11 mouse cellular contexts compared by ENCODE assay signal in the genomic region with DNA sequence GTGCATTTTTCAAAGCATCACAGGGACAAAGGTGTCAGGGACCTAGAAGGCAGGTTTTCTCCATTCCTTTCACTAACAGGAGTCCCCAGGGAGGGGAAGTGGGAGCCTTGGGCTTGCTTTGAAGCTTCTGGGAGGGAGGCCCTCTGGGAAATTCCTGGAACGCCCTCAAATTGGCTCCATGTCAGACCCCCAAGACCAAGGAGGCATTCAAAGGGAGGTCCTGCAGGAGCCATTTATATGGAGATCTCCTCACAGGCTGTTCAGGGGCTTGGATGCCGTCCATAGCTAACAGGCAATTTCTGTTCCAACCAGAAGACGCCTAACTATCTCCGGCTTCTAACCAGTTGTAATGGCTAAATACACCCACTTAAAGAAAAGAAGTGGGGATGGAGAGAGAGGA.
DNase-seq lines count a peak whose midpoint lies in the region; ATAC-seq and TF ChIP-seq lines count a peak whose summit lies in the region.
"Had no signal": no experiment of that assay in that cellular context is flagged by ENCODE, and none has a peak within 500 bp of the region (broad histone marks: within the 10 kb centered on the region; RNA-seq: fewer than 3 reads in every experiment).

No protein-coding gene starts in this region.

- no peaks in the 10 kb centered on the region for H3K27me3 ChIP-seq in lung, embryonic 16.5 days (ENCODE audit: control insufficient read depth, insufficient read depth, low read depth, low read length)
- no peaks in the 10 kb centered on the region for H3K27me3 ChIP-seq in lung, postnatal 0 days (replicated peaks; ENCODE audit: insufficient read depth, low read length)
- H3K27me3 ChIP-seq: Patski had no signal

- ATAC-seq in lung, embryonic 16.5 days (ENCODE audit: low read depth): peak; percentile 75
- no peak for ATAC-seq in lung, postnatal 0 days
- ATAC-seq: Patski had no signal

- H3K4me2 ChIP-seq in lung, embryonic 16.5 days (ENCODE audit: low read depth, low read length): no peak overlapping the region
- no peak overlapping the region for H3K4me2 ChIP-seq in lung, postnatal 0 days (replicated peaks; ENCODE audit: low read depth, low read length)
- H3K4me2 ChIP-seq: heart, embryonic 13.5 days had no signal

- TF ChIP-seq EP300 in lung, postnatal 0 days (IDR thresholded peaks at IDR 0.05): no peak

- no peak overlapping the region for H3K4me3 ChIP-seq in lung, embryonic 16.5 days (ENCODE audit: low read length)
- H3K4me3 ChIP-seq in lung, postnatal 0 days (ENCODE audit: low read depth, low read length): no peak overlapping the region
- H3K4me3 ChIP-seq: heart, embryonic 13.5 days had no signal

- WGBS in lung, embryonic 16.5 days: 24% methylated on average over 4 of the region's 4 CpGs
- WGBS in lung, postnatal 0 days: 38% methylated on average over 4 of the region's 4 CpGs

- no peak overlapping the region for H3K9ac ChIP-seq in lung, embryonic 16.5 days (ENCODE audit: low read length)
- H3K9ac ChIP-seq in lung, postnatal 0 days (replicated peaks; ENCODE audit: low read depth): no peak overlapping the region
- H3K9ac ChIP-seq: heart, embryonic 13.5 days had no signal

- DNase-seq in cerebellum, adult 11-12 months: peak; percentile 16
- DNase-seq in cerebellum, adult 11 months: no peak
- DNase-seq in lung, postnatal 0 days (ENCODE audit: low spot score): no peak
- DNase-seq in layer of hippocampus, adult 9-11 months: peak; percentile 27
- DNase-seq in right cerebral cortex, adult 18-20 months: peak; percentile 30
- no peak for DNase-seq in gastrocnemius, adult 18-20 months (ENCODE audit: low spot score)
- no peak for DNase-seq in heart, adult 9 months (ENCODE audit: low spot score in 2 of 2)
- DNase-seq: kidney, postnatal 10 days had no signal

- H3K4me1 ChIP-seq in lung, embryonic 16.5 days (replicated peaks; ENCODE audit: control insufficient read depth, insufficient read depth, low read length): peaks cover 17% of the 10 kb centered on the region
- no peaks in the 10 kb centered on the region for H3K4me1 ChIP-seq in lung, postnatal 0 days (ENCODE audit: insufficient read depth, low read depth, low read length)

- TF ChIP-seq CTCF in lung, postnatal 0 days (IDR thresholded peaks at IDR 0.05): no peak

- H3K36me3 ChIP-seq in lung, embryonic 16.5 days (ENCODE audit: control insufficient read depth, insufficient read depth, low read length): no peaks in the 10 kb centered on the region
- no peaks in the 10 kb centered on the region for H3K36me3 ChIP-seq in lung, postnatal 0 days (ENCODE audit: insufficient read depth, low read length)
- H3K36me3 ChIP-seq: heart, embryonic 13.5 days had no signal

- no peak overlapping the region for H3K27ac ChIP-seq in lung, embryonic 16.5 days (ENCODE audit: low read length)
- no peak overlapping the region for H3K27ac ChIP-seq in lung, postnatal 0 days (ENCODE audit: low read length)
- H3K27ac ChIP-seq: heart, embryonic 13.5 days had no signal

- no peaks in the 10 kb centered on the region for H3K9me3 ChIP-seq in lung, embryonic 16.5 days (ENCODE audit: control insufficient read depth, low read length)
- no peaks in the 10 kb centered on the region for H3K9me3 ChIP-seq in lung, postnatal 0 days (ENCODE audit: low read length)
- H3K9me3 ChIP-seq: heart, embryonic 13.5 days had no signal

Comparison
In these comparisons a context has a peak if more than half of its experiments do, and no peak if none do; other contexts are left out.
1. DNase-seq: peak in cerebellum, adult 11-12 months (single experiment), layer of hippocampus, adult 9-11 months (single experiment) and right cerebral cortex, adult 18-20 months (single experiment); none in cerebellum, adult 11 months (single experiment), lung, postnatal 0 days (single experiment), gastrocnemius, adult 18-20 months (single experiment) and heart, adult 9 months (0 of 2).